Mouse (Mus musculus) frontal cortex, postnatal 36 days (tissue): ENCODE measurements around the gene Raet1e.
A peak's percentile ranks its signal among the peaks of the same experiment; 100 is the strongest.
"Not testable (repeated sequence)": the region's sequence is repeated elsewhere in the genome, so short reads cannot be mapped to it uniquely, and the experiment has no call there.

Experiments
- DNase-seq, 2 experiments: peaks; one replicate each; pipeline ENCODE4 v3.0.0; 2022; ENCODE audit warnings: low spot score in 2 of 2

Gene Raet1e

DNA sequence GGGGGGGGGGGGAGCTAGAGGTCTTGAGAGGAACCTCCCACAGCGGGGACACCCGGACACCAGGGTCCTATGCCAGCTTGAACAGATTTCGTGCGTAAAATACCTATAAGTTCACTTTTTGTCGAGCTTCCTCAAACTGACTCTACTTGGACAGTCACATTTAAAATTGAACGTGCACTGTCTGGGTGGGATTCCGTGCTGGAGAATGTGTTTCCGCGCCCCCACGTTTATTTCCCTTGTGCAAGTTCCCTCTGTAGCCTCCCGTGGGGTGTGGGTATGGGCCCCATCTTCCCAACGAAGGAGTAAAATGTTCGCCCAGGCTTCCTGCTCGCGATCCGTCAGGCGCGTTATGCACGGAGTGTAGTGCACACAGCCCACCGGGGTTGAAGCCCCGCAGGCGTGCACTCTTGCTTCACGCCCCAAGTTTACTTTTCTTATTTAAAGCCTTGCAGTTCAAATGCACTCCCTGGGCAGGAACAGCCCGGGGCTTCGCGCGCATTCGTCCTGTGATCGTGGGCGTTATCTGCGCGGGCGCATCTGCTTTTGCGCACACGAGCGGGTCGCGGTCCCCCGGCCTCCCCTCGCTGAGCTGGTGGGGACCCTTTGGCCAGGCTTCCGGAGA lies 115.4 kb downstream of the Raet1e start:
- DNase-seq = no peak

DNA sequence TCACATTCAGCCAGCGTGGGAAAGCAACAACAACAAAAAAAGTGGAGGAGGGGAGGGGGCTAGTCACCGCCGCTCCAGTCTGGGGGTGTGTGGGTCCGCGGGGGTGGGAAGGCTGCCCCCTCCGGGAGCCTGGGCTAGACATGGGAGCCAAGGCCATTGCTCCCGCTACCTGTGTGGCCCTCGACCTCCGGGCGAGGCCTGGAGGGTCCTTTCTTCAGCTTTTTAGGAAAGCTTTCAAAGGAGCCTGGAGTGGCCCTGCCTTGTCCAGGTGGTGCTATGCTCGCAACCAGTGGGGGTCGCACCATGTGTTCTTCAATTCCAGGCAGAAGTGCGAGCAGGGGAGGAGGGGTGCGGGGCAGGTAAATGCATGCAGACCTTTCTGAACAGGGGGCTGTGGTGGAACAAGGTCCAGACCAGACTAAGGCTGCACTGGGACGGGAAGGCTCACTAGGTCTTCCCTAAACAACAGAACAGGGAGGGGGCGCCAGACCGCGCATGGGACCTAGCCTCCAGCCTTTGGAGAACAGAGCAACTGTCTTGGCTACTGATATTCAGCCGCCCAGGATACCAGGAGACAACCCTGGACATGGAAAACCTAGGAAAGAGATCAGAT lies 116.2 kb downstream of the Raet1e start:
- no peak for DNase-seq

DNA sequence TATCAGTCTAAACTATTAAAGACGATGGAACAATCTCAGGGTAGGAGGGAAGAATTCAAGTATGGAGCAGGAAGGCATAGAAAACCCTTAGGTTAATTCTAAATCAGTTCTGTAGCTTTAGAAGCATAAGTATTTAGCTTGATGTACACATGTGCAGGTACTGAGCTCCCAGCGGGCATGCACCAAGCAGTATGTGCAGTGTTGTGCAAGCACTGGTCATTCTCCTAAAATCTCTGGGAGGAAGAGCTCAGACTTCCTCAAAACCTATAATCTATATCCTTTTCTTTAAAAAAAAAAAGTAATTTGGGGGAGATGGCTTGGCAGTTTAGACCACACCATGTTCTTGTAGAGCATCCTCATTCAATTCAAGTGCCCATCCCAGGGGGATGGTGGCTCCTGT lies 120.1 kb downstream of the Raet1e start:
- not testable (repeated sequence) for DNase-seq

DNA sequence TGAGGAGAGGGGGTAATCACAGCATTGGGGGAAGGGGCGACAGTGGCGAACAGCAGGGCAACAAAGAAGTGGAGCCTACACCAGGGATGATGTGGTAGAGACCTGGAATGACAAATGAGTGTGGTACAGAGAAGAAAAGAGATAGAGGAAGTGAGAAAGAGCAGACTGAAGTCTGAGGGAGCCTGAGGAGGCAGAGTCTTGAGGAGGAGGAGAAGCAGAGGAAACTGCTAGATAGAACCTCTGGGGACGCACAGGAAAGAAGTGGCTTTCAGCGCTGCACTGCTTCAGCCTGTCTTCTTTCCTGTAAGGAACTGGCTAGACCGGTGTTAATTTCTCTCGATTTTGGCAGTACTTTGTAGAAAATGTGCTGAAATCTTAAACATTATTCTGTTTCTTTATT lies 124.4 kb downstream of the Raet1e start:
- DNase-seq = no peak

DNA sequence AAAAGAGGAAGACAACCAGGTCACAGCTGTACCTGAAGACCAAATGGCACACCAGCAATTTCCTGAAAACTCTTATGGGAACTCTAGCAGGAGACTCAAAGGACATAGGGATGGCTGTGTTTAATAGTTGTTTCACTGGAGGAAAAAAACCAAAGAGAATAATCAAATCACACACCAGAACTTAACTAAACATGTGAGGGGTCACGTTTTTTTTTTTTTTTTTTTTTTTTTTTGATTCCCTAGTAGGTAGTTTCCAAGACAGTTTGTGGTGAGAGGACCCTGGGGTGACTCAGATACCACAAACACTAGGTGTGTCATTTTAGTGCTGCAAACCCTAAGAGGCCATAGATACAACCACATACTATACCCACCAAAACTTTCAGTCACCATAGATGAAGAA lies 137.3 kb downstream of the Raet1e start:
- no peak for DNase-seq

DNA sequence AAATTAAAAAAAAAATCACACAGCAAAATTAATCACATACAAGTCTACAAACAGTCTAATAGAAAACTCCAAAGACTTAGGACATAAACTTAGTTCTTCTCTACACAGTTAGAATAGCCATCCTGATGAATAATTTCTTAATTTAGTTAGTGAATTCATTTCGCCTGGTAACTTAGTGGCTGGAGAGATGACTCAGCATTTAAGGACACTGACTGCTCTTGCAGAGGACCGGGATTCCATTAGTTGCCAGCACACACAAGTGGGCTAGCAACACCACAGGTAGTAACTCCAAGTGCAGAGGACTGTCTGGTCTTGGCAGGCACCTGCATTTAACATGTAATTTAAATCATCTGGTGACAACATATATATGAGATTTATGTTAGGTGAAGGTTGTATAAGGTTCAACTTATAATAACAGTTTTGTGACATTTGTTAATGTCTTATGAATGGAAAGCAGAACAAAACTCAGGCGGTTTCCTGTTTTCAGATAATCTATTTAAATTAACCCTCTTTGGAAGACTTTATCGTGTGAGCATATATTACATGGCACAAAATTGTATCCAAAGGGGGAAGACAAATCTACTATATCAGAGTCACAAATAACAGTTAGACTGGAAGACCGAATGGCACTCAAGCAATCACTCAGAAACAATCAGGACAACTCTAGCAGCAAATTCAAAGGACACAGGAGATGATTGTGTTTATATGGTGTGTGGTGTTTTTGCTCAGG lies 138.8 kb downstream of the Raet1e start:
- no peak for DNase-seq

DNA sequence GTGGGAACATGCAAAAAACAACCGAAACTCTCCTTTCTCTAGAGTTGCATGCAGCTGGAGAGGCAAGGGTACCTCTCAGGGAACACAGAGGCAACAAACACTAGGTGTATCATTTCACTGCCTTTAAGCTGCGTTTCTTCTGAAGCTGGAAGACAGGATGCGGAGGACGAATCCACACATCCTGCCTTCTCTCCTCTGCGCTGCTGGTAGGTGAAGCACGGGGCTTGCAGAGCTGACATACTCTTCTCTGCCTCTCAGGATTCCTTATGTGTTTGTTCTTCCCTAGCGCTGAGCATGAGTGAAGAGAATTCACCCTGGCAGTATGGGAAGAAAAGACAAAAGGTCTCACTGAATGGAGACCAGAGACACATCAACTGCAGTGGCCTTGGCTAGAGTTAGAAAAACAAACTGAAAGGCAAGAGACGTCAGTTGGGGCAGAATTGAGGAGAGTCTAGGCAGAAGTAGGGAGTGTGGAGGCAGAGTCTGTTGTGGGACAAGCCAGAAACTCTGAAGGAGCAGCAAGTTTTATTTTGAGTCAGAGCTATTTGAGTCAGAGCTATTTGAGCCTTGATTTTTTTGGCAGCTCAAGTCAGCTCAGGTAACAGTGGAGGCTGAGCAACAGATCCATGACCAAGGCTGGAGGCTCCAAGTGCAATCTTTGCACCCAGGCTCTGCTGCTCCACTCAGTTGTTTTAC lies 139.5 kb downstream of the Raet1e start:
- DNase-seq = no peak

DNA sequence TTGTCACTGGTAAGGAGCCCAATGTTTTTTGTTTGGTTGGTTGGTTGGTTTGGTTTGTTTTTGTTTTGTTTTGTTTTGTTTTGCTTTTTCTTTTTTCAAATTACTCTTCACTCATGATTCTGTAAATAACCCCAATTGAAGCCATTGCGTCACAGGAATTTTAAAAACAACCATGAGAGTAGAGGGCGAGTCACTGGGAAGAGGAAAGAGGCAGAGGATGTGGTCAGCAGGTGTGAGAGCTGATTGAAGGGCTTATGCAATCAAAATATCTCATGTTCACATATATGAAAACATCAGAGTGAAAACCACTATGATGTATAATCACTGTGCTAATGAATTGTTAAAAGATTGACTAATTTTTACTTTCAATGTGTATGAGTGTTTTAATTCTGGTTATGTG lies 141.0 kb downstream of the Raet1e start:
- no peak for DNase-seq

DNA sequence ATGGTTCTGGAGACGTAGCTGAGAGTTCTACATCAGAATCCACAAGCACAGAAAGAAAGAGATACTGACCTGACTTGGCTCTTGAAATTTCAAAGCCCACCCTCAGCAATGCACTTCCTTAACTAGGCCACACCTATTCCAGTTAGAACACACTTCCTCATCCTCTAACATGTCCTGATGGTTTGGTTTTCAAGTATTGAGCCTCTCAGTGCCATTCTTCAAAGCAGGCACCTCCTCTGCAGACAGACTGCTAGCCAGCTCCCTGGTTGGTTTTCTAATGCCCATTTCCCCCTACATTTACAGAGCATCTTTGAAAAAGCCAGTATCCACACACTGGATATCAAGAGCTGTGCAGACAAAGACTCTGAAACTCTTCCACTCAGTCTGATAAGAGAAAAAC lies 143.3 kb downstream of the Raet1e start:
- DNase-seq = no peak

DNA sequence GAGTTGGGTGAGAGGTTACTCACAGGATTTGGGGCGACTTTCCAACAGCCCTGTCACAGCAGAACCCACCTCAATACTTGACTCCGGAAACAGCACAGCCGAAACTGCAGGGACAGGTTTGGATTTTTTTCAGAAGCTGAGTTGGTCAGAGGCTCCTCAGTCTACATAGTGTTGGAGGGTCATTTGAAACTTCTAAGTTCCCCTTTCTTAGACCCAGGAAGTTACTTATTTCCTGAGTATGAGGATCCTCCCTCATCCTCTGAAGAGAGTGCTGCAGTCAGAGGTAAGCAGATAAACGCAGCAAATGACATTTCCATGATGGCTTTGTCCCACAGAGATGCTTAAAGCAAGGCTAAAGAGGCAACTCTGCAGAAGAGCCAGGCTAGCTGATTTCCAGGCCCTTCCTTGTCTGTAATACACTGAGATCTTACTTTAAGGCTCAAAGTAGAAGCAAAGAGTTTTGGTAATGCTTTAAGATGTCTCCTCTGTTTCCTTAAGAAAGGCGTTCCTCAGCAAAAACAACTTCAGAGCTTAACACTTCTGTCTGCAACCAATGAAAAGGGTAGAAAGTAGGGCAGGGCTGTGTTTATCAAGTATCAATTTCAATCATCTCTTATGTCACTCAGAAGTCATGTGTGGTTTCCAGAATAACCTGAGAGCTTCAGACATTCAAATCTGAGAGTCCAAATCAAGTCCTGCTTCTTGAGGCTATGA lies 144.1 kb downstream of the Raet1e start:
- no peak for DNase-seq

DNA sequence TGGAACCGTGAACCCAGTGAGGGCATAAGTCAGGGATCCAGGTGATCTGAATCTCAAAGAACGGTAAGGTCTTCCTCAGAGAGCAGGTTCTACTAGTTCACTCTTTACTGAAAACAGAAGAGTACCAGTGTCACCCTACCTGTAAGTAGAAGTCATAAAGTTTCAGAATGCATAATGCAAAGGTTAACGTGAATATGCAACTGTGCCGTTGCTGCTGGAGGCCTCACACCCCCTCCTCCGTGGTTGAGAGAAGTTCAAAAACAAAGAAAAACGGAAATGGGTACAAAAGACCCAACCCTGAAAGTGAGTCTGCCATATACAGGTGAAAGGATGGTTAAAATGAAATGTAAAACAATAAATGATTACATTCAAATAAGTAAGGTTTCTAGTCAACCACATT lies 145.4 kb downstream of the Raet1e start:
- no peak for DNase-seq

DNA sequence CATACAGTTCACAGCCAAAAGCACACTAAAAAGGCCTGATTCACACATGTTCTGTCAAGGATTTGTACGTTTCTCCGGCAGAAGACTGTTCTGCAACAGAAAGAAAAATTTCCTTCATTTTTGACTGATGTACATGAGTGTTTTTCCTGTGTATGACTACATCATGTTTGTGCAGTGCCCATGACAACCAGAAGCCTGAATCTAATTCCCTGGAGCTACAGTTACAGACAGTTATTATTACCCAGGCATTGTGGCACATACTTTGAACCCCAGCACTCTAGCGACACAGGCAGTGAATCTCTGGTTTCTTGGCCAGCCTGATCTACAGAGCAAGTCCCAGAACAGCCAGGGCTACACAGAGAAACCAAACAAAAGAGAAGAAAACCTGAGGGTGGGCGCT lies 147.4 kb downstream of the Raet1e start:
- DNase-seq = no peak

DNA sequence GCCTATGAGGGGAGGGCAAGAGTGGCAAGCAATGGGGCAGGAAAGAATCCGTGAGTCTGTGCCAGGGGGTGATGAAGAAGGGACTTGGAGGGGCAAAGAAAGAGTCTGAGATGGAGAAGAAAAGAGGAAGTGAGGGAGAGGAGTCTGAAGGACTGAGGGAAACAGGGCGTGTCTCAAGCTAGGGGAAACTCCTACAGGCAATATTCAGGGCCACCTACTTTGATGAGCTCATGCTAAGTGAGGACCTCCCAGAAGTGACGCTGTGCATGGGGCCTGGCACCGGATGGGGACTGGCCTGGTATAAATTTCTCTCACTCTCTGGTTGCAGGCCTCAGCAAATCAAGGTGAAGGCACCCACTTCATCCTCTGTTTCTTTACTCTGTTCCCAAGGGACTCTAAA lies 148.1 kb downstream of the Raet1e start:
- DNase-seq = no peak

DNA sequence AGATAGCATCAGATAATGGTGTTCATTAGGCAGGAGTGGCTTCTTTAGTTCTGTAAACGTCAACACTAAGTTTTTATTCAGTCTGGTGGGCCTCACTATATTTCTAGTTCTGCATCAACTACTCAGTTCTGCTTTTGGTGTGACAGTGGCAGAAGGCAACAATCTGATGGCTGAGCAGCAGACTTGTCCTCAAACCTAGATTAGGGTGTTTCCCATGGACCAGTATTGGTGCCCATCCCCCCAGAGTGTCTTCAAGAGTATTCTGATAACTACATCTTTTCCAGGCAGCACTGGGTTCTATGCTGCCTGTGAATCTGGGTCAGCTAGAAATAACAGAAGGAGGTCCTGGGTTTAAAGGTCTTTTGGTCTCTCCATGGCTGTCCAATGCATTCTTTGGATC lies 149.9 kb downstream of the Raet1e start:
- no peak for DNase-seq

DNA sequence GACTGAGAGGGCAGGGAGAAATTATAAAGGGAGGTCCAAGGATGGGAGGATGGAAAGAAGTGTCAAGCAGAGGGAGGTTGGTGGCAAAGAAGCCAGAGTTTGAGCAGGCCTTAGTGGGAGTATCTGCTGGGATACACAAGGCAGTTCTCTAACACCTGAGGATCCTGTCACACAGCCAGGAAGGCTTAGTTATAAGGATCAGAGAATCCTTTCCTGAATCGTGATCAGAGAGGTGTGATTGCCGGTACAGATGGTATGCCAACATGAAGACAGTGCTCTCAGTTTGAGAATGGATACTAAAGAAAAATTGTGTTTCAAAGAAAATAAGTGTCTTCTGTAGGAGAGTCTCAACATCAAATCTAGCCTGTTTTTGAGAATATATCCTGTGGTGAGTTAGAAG lies 164.5 kb downstream of the Raet1e start:
- DNase-seq = peak in 1 of 2 experiments; percentile 5

DNA sequence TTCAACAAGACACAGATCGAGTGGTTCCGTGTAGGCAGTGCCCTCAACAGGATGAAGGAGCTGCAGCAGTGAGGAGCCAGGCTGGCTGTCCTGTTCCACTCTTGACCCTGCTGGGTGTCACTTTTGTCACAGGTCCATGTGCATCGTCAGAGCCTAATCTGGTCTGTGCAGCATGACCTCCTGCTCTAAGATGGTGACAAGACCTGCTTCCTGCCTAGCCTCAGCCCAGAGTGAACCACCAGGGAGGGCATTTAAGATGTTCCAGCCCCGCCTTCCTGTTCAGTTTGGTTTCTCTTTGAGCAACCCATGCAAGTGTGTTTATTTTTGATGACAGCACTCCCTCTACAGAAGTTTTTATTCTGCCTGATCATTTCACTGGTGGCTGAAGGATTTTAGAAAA lies 187.4 kb downstream of the Raet1e start:
- DNase-seq = not testable (repeated sequence)

DNA sequence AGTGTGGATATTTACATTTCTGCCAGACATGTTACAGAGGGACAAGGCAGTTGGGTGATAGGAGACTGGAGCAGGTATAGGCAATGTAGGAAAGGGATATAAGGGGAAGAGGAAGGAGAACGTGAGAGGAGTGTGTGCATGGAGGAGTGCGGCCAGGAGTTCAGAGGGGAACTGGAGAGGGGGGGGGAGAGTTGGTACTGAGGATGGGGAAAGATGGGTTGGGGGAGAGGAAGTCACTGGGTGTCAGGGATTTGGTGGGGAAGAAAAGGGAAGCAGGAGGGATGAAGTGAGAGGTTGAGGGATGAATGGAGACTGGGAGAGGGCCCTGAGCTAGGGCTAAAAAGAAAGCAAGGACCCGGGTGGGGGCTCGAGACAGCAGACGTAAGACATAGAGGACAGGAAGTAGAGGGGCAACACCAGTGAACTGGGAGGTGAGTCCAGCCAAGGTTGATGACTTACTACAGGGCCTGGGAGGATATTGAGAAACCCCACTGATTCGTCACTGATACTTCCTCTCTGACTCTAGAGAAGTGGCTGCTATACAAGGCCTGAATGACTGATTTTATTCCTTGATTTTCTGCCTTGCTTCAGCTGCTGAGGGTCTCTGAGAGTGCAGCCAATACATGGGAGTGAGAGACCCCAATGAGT lies 195.3 kb downstream of the Raet1e start:
- not testable (repeated sequence) for DNase-seq

DNA sequence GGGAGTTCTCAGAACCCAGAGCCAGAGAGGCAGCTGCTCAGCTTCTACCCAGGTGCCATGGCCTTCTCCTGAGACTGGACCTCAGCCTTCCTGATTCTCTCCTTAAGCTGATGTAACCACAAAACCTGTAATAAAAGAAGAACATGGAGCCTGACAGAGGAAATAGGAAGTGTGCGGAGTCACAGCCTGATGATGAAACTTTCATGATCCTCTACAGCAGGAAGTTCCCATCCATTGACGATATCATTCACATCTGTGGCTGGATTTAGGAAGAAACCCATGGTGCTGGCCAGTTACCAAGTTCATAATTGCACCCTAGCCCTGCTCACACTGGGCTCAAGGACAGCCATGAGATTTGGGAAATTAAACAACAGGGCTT lies 195.8 kb downstream of the Raet1e start:
- DNase-seq = not testable (repeated sequence)

DNA sequence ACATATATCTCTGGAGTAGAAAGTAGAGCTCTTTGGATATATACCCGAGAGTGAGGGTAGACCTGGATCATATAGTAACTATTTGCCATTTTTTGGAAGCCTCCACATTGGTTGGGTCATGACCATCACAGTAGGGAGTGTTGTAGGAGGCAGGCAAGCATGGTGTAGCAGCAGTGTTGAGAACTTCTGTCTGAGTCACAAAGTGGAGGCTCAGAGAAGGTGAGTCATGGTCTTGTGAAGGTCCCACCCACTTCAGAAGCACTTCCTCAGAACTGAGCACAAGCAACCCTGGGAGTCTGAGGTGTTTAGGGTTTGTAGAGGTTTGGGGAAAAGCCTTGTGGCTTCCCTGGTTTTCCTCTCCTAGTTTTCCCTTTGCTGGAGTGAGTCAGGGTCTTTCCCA lies 199.0 kb downstream of the Raet1e start:
- not testable (repeated sequence) for DNase-seq

DNA sequence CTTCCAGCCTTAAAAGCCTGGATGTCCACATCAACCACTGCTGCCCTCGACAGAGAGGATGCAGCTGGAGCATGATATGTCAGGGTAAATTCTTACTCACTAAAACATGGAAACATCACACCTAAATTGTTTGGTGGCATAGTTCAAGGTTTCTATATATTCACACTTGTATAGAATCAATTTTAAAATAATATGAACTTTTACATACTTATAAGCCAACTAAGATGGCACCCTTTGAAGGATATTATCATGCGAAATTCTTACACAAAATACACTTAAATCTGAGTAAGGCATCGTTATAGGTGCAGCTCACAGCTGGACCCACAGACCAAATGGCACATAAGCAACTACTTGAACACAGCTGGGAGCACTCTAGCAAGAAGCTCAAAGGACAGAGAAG lies 201.9 kb downstream of the Raet1e start, which contains the start of gene Raet1d:
Raet1d (plus strand) TSS at position 301 of the 400 bp plus-strand sequence.
- DNase-seq = not testable (repeated sequence)

DNA sequence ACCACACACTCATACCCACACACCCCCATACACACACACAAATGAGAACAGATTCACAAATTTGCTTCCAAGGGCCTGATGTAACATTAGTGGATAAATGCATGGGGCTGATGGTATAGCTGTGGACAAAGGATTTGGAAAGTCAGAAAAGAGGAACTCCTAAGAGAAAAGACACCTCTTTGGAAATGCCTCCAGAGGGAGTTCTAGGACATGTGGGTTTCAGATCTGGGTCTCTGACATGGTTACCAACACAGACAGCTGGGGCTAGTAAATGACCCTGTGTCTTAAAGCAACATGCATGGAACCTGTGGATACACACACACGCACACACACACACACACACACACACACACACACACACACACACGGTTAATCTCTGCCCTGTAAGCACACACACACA lies 202.6 kb downstream of the Raet1e start:
- DNase-seq = not testable (repeated sequence)
